Mouse (Mus musculus) left cerebral cortex, adult 18-20 months (tissue): Measurements from ENCODE around the gene Gm12569. TPM values are rescaled to one million over a fixed set of nuclear protein-coding genes. Genes with fewer than 3 reads are reported as not detected.

Experiments
- DNase-seq, 2 experiments: peaks; one replicate each; pipeline ENCODE4 v3.0.0; 2021 to 2022; ENCODE audit warnings: low spot score in 2 of 2, mixed read lengths in 1 of 2
- long read RNA-seq, 2 experiments: library from polyadenylated mRNA; stranded (forward); transcript quantifications; one replicate each; pipeline ENCODE4 v2.0.0; 2021
- total RNA-seq, 2 experiments: library from RNA; stranded (reverse); gene quantifications; 2 replicates each; pipeline ENCODE4 v1.2.3; 2021

The Gm12569 gene
- total RNA-seq, result not detected
- long read RNA-seq, experiment 1, result 0 reads
- long read RNA-seq, experiment 2, result 0 reads

- DNase-seq, result no peak
Measured at GRCm38 (mm10) chr11:51220308-51220707, at the start of gene Gm12569. Gene Gm12569 (plus strand): TSS chr11:51220473.

GRCm38 (mm10) chr11:51202726-51203125, 17.5 kb upstream of the Gm12569 start:
- DNase-seq, result no peak

- no peak for DNase-seq
Measured at GRCm38 (mm10) chr11:51207758-51208157, 12.5 kb upstream of the Gm12569 start.

- DNase-seq, result no peak
Measured at GRCm38 (mm10) chr11:51211426-51211825, 8.8 kb upstream of the Gm12569 start.

GRCm38 (mm10) chr11:51214021-51214420, 6.3 kb upstream of the Gm12569 start:
- DNase-seq, result no peak

GRCm38 (mm10) chr11:51219396-51219980, 785 bp upstream of the Gm12569 start:
- DNase-seq, result no peak

- DNase-seq, result peak; percentile 74 to 77
Measured at GRCm38 (mm10) chr11:51227104-51227503, 6.8 kb downstream of the Gm12569 start.

- DNase-seq, result no peak
Measured at GRCm38 (mm10) chr11:51234626-51235025, 14.4 kb downstream of the Gm12569 start.

GRCm38 (mm10) chr11:51242897-51243296, 22.6 kb downstream of the Gm12569 start:
- DNase-seq, result no peak

GRCm38 (mm10) chr11:51257006-51257405, 36.7 kb downstream of the Gm12569 start:
- DNase-seq, result no peak

- DNase-seq, result no peak
Measured at GRCm38 (mm10) chr11:51261680-51262219, 41.5 kb downstream of the Gm12569 start, which contains the start of gene Clk4. Gene Clk4 (plus strand): TSS chr11:51261730.

GRCm38 (mm10) chr11:51262342-51263285, 42.3 kb downstream of the Gm12569 start, which contains the start of gene BC049762:
Gene BC049762 (minus strand): TSS chr11:51263046.
- peak; percentile 99 for DNase-seq

- DNase-seq, result peak; percentile 42 to 44
Measured at GRCm38 (mm10) chr11:51263286-51263831, 43.1 kb downstream of the Gm12569 start.

- no peak for DNase-seq
Measured at GRCm38 (mm10) chr11:51264352-51264751, 44.1 kb downstream of the Gm12569 start.

- DNase-seq, result no peak
Measured at GRCm38 (mm10) chr11:51265326-51265725, 45.1 kb downstream of the Gm12569 start.

GRCm38 (mm10) chr11:51274418-51274817, 54.1 kb downstream of the Gm12569 start:
- no peak for DNase-seq

Other genes with a start within 250 kb of the Gm12569 start
- not detected for gene Olfr1377, start 238.5 kb upstream of the Gm12569 start, total RNA-seq
- not detected for gene Olfr51, start 216.9 kb upstream of the Gm12569 start, total RNA-seq
- not detected for gene Olfr54, start 206.2 kb upstream of the Gm12569 start, total RNA-seq
- gene Olfr1375, start 172.4 kb upstream of the Gm12569 start, total RNA-seq, result not detected
- gene Zfp354a, start 161.2 kb upstream of the Gm12569 start, total RNA-seq, result 1 to 10 TPM; 6.5 to 7.7 TPM
- gene Clk4, start 41.3 kb downstream of the Gm12569 start, total RNA-seq, result 100 to 1,000 TPM; 105 to 112 TPM
- gene BC049762, start 42.6 kb downstream of the Gm12569 start, total RNA-seq, result not detected
- 10 to 100 TPM in 1 of 2 experiments, 1 to 10 TPM in 1; 8.2 to 14.2 TPM for gene Col23a1, start 69.4 kb downstream of the Gm12569 start, total RNA-seq